Comparison of ENCODE assay signal across 8 mouse cellular contexts in the genomic region with DNA sequence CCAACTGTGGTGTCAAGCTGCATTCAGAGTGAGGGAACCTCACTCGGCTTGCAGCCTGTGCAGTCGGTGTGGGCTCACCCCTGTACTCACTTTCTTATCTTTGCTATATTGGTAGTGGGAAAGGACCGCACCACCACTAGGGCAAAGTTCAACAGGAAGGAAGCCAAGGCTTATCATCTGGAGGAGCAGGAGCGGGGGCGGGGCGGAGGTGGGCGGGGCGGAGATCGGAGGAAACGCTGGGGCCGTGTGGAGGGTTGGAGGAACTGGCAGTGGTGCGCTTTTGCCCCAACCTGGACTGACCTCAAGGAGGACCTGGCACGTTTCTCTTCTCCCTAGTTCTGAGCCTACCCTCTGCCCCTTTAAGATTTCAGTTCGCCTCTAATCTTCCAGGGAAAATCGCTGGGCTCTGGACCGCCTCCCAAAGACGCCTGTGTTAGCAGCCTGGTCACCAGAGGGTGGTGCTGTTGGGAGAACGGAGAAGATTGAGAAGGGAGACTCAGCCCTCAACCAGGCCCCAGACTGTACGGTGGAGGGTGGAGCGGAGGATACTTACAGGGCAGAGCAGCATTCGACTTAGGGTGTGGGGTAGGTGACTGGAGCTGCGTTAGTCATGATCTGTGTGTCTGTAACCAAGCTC. TPM values are rescaled to one million over a fixed set of nuclear protein-coding genes. Genes with fewer than 3 reads are reported as not detected.
DNase-seq lines count a peak whose midpoint lies in the region; ATAC-seq and TF ChIP-seq lines count a peak whose summit lies in the region.

No protein-coding gene starts in this region.

- TF ChIP-seq CTCF in liver, adult 2 months (IDR thresholded peaks at IDR 0.05; ENCODE audit: low read depth, low read length), result peak; percentile 81

- H3K9me3 ChIP-seq in embryonic facial prominence, embryonic 10.5 days, result no peaks in the 10 kb centered on the region

- no peak for TF ChIP-seq POLR2A in liver, adult 2 months (IDR thresholded peaks at IDR 0.05; ENCODE audit: extremely low read depth, insufficient read depth, low read length)

- H3K9ac ChIP-seq in liver, adult 2 months (ENCODE audit: low read depth, low read length), result peak overlapping the region; percentile 69

- H3K27me3 ChIP-seq in embryonic facial prominence, embryonic 10.5 days (replicated peaks; ENCODE audit: low read depth, poor library complexity, severe bottlenecking), result no peaks in the 10 kb centered on the region
- H3K27me3 ChIP-seq in liver, adult 2 months (ENCODE audit: control insufficient read depth, insufficient read depth, low read length), result no peaks in the 10 kb centered on the region

- peak; percentile 61 to 62 for DNase-seq in B cell, adult 2 months
- DNase-seq in adrenal gland, postnatal 14 days, result peak; percentile 90
- peak; percentile 86 for DNase-seq in embryonic facial prominence, embryonic 10.5 days (ENCODE audit: low spot score)
- DNase-seq in heart, adult 18-20 months, result peak; percentile 87
- peak; percentile 75 for DNase-seq in kidney, adult 11 months
- DNase-seq in liver, adult 2 months (ENCODE audit: extremely low read depth, low read depth, low spot score), result peak; percentile 85
- DNase-seq in spleen, postnatal 36 days (ENCODE audit: low spot score in 2 of 2), result peak; percentile 70 to 77

- H3K4me1 ChIP-seq in embryonic facial prominence, embryonic 10.5 days, result peaks cover 26% of the 10 kb centered on the region
- peaks cover 20% of the 10 kb centered on the region for H3K4me1 ChIP-seq in liver, adult 2 months (ENCODE audit: control insufficient read depth, insufficient read depth, low read length)

- peak; percentile 51 for ATAC-seq in monocyte, adult 5-6 weeks (replicated peaks; ENCODE audit: insufficient number of reproducible peaks, low FRiP score, low TSS enrichment, poor library complexity, severe bottlenecking)

- no peaks in the 10 kb centered on the region for H3K36me3 ChIP-seq in embryonic facial prominence, embryonic 10.5 days (replicated peaks)
- H3K36me3 ChIP-seq in liver, adult 2 months (ENCODE audit: control insufficient read depth, insufficient read depth, low read length), result no peaks in the 10 kb centered on the region

- peak overlapping the region; percentile 58 for H3K4me3 ChIP-seq in embryonic facial prominence, embryonic 10.5 days
- peak overlapping the region; percentile 21 for H3K4me3 ChIP-seq in liver, adult 2 months (ENCODE audit: insufficient read depth, low read depth, low read length)

- 3% methylated on average over 22 of the region's 22 CpGs for WGBS in embryonic facial prominence, embryonic 10.5 days
- 2% methylated on average over 22 of the region's 22 CpGs for WGBS in liver, adult 2 months

- H3K79me2 ChIP-seq in liver, adult 2 months (ENCODE audit: control insufficient read depth, insufficient read depth, low read length), result no peaks in the 10 kb centered on the region

- peak overlapping the region; percentile 84 for H3K27ac ChIP-seq in embryonic facial prominence, embryonic 10.5 days (replicated peaks)
- peak overlapping the region; percentile 86 for H3K27ac ChIP-seq in liver, adult 2 months (replicated peaks; ENCODE audit: insufficient read depth, low read depth, low read length)

RNA-seq across cellular contexts. Expression of a gene that starts 23.1 kb away (rescaled TPM):
- 1,154 and 1,200 TPM in 2 replicates for total RNA-seq in adrenal gland, postnatal 14 days (2021)
- polyA plus RNA-seq in embryonic facial prominence, embryonic 10.5 days (2016; fragmentation: Nextera tagmentation; extraction: Ambion mirVana), result 1,351 and 1,353 TPM in 2 replicates
- 100 to 1,000 TPM; 565 to 589 TPM for total RNA-seq in heart, adult 18-20 months (2021)
- total RNA-seq in liver, adult 2 months (2014; rRNA removed), result 1,217 and 1,360 TPM in 2 replicates
- polyA plus RNA-seq in liver, adult 2 months (2012; rRNA removed), result 1,719 and 1,927 TPM in 2 replicates
- 453 to 604 TPM (median 584 TPM) in 3 replicates for total RNA-seq in monocyte, adult 5-6 weeks (2017)

RNA-seq across cellular contexts. Expression of a gene that starts 53.9 kb away (rescaled TPM):
- total RNA-seq in adrenal gland, postnatal 14 days (2021), result 64.1 and 72.8 TPM in 2 replicates
- polyA plus RNA-seq in embryonic facial prominence, embryonic 10.5 days (2016; fragmentation: Nextera tagmentation; extraction: Ambion mirVana), result 25.3 and 25.9 TPM in 2 replicates
- 1 to 10 TPM; 8.1 to 8.5 TPM for total RNA-seq in heart, adult 18-20 months (2021)
- total RNA-seq in liver, adult 2 months (2014; rRNA removed), result 0.65 and 1.2 TPM in 2 replicates
- 0.27 and 1.1 TPM in 2 replicates for polyA plus RNA-seq in liver, adult 2 months (2012; rRNA removed)
- total RNA-seq in monocyte, adult 5-6 weeks (2017), result 24.6 to 28.6 TPM (median 27.7 TPM) in 3 replicates

Comparison
In these comparisons a context has a peak if more than half of its experiments do, and no peak if none do; other contexts are left out.
1. Peak in every context shown above with its lines: DNase-seq, ATAC-seq, H3K4me3 ChIP-seq and H3K27ac ChIP-seq.